Comparison of ENCODE assay signal across 11 mouse cellular contexts in genomic region chr6:125352811-125353210, GRCm38 (mm10). TPM values are rescaled to one million over a fixed set of nuclear protein-coding genes. Genes with fewer than 3 reads are reported as not detected.
DNase-seq lines count a peak whose midpoint lies in the region; ATAC-seq and TF ChIP-seq lines count a peak whose summit lies in the region.
"Had no signal": no experiment of that assay in that cellular context is flagged by ENCODE, and none has a peak within 500 bp of the region (broad histone marks: within the 10 kb centered on the region; RNA-seq: fewer than 3 reads in every experiment).

No protein-coding gene starts in this region.

- peaks cover 9% of the 10 kb centered on the region for H3K36me3 ChIP-seq in heart, embryonic 10.5 days
- peaks cover 19% of the 10 kb centered on the region for H3K36me3 ChIP-seq in intestine, postnatal 0 days (ENCODE audit: control insufficient read depth, insufficient read depth)

- 0 out of 2 replicates have a peak overlapping the region, but pooled peaks have one; percentile 17 for H3K27ac ChIP-seq in heart, embryonic 10.5 days
- H3K27ac ChIP-seq in intestine, postnatal 0 days (ENCODE audit: low read depth, low read length) = no peak overlapping the region

- no peaks in the 10 kb centered on the region for H3K9me3 ChIP-seq in heart, embryonic 10.5 days
- no peaks in the 10 kb centered on the region for H3K9me3 ChIP-seq in intestine, postnatal 0 days (ENCODE audit: control insufficient read depth)

- intact Hi-C loops in heart, postnatal 10 days (cut with DNase I) = loop anchor here (5.0 kb wide), 1 partner anchor 206 kb away; the partner anchor contains the start of gene Iffo1

- H3K27me3 ChIP-seq in heart, embryonic 10.5 days (ENCODE audit: insufficient read depth, poor library complexity, severe bottlenecking) = peaks cover 21% of the 10 kb centered on the region
- H3K27me3 ChIP-seq in intestine, postnatal 0 days (replicated peaks; ENCODE audit: control insufficient read depth, insufficient read depth, low read length) = no peaks in the 10 kb centered on the region

- H3K4me2 ChIP-seq in intestine, postnatal 0 days (replicated peaks; ENCODE audit: low read depth) = peak overlapping the region; percentile 81

- peaks cover 79% of the 10 kb centered on the region for H3K4me1 ChIP-seq in heart, embryonic 10.5 days
- H3K4me1 ChIP-seq in lung, adult 2 months (ENCODE audit: control insufficient read depth, insufficient read depth, low read length) = peaks cover 57% of the 10 kb centered on the region
- peaks cover 19% of the 10 kb centered on the region for H3K4me1 ChIP-seq in intestine, postnatal 0 days (replicated peaks; ENCODE audit: control insufficient read depth, insufficient read depth, low read length)

- 52% methylated on average over 4 of the region's 4 CpGs for WGBS in heart, embryonic 10.5 days
- WGBS in lung, adult 2 months = 30% methylated on average over 4 of the region's 4 CpGs
- WGBS in intestine, postnatal 0 days = 50% methylated on average over 4 of the region's 4 CpGs

- H3K9ac ChIP-seq in intestine, postnatal 0 days (ENCODE audit: low read depth, low read length) = no peak overlapping the region
- H3K9ac ChIP-seq: forebrain, postnatal 0 days had no signal

- H3K4me3 ChIP-seq in heart, embryonic 10.5 days = no peak overlapping the region; the same call in 1 of the 2 replicates
- no peak overlapping the region for H3K4me3 ChIP-seq in lung, adult 2 months (replicated peaks; ENCODE audit: extremely low read depth, low read depth, low read length)
- H3K4me3 ChIP-seq in intestine, postnatal 0 days (ENCODE audit: low read depth, low read length) = no peak overlapping the region

- ATAC-seq in intestine, postnatal 0 days = no peak
- ATAC-seq: forebrain, postnatal 0 days had no signal

- TF ChIP-seq CTCF in lung, adult 2 months (IDR thresholded peaks at IDR 0.05; ENCODE audit: insufficient read depth, low read length) = no peak
- no peak for TF ChIP-seq CTCF in intestine, postnatal 0 days (IDR thresholded peaks at IDR 0.05; ENCODE audit: low read depth)

- no peak for DNase-seq in heart, embryonic 10.5 days (ENCODE audit: low spot score)
- no peak for DNase-seq in heart, postnatal 10 days
- DNase-seq in lung, adult 2 months = no peak
- DNase-seq in lung, adult 18-20 months = no peak
- peak; percentile 49 to 51 for DNase-seq in thymus, postnatal 10 days (ENCODE audit: low spot score in 2 of 2)
- DNase-seq in cerebellum, adult 8-10 months = no peak
- no peak for DNase-seq in yolk sac, embryonic 10.5 days (ENCODE audit: low spot score)
- DNase-seq: forebrain, postnatal 0 days; layer of hippocampus, adult 9-11 months; lung, postnatal 4 days had no signal

- 0 out of 2 replicates have a peak, but pooled peaks have one; percentile 6 for TF ChIP-seq POLR2A in lung, adult 2 months (IDR thresholded peaks at IDR 0.05; ENCODE audit: borderline replicate concordance, extremely low read depth, low read depth, low read length)

RNA-seq across cellular contexts. Expression of gene Tnfrsf1a, which starts 3.6 kb away (rescaled TPM):
- polyA plus RNA-seq in heart, embryonic 10.5 days (2016; fragmentation: Nextera tagmentation; extraction: Ambion mirVana) = 33.6 and 35.3 TPM in 2 replicates
- total RNA-seq in heart, postnatal 10 days (2021) = 10 to 100 TPM; 73.7 to 77.8 TPM
- polyA plus RNA-seq in lung, adult 2 months (2012; rRNA removed) = 186 and 200 TPM in 2 replicates
- 108 and 109 TPM in 2 replicates for polyA plus RNA-seq in intestine, postnatal 0 days (2015; fragmentation: Nextera tagmentation; extraction: Ambion mirVana)

RNA-seq across cellular contexts. Expression of gene Plekhg6, which starts 27.8 kb away (rescaled TPM):
- 0.20 TPM in 1 of 2 replicates, not detected in the other for polyA plus RNA-seq in heart, embryonic 10.5 days (2016; fragmentation: Nextera tagmentation; extraction: Ambion mirVana)
- not detected for total RNA-seq in heart, postnatal 10 days (2021)
- 1.3 and 2.6 TPM in 2 replicates for polyA plus RNA-seq in lung, adult 2 months (2012; rRNA removed)
- 31.4 and 37.0 TPM in 2 replicates for polyA plus RNA-seq in intestine, postnatal 0 days (2015; fragmentation: Nextera tagmentation; extraction: Ambion mirVana)

RNA-seq across cellular contexts. Expression of gene Scnn1a, which starts 32.4 kb away (rescaled TPM):
- polyA plus RNA-seq in heart, embryonic 10.5 days (2016; fragmentation: Nextera tagmentation; extraction: Ambion mirVana) = 0.65 and 0.98 TPM in 2 replicates
- total RNA-seq in heart, postnatal 10 days (2021) = under 1 TPM; 0.97 to 0.98 TPM
- 245 and 249 TPM in 2 replicates for polyA plus RNA-seq in lung, adult 2 months (2012; rRNA removed)
- polyA plus RNA-seq in intestine, postnatal 0 days (2015; fragmentation: Nextera tagmentation; extraction: Ambion mirVana) = 16.9 and 19.0 TPM in 2 replicates

RNA-seq across cellular contexts. Expression of gene Ltbr, which starts 39.1 kb away (rescaled TPM):
- 37.8 and 40.4 TPM in 2 replicates for polyA plus RNA-seq in heart, embryonic 10.5 days (2016; fragmentation: Nextera tagmentation; extraction: Ambion mirVana)
- 10 to 100 TPM; 42.8 to 49.4 TPM for total RNA-seq in heart, postnatal 10 days (2021)
- 107 and 116 TPM in 2 replicates for polyA plus RNA-seq in lung, adult 2 months (2012; rRNA removed)
- 104 and 110 TPM in 2 replicates for polyA plus RNA-seq in intestine, postnatal 0 days (2015; fragmentation: Nextera tagmentation; extraction: Ambion mirVana)

Comparison
In these comparisons a context has a peak if more than half of its experiments do, and no peak if none do; other contexts are left out.
1. DNase-seq: peak in thymus, postnatal 10 days (2 of 2); none in heart, embryonic 10.5 days (single experiment), heart, postnatal 10 days (0 of 2), lung, adult 2 months (single experiment), lung, adult 18-20 months (0 of 2), cerebellum, adult 8-10 months (single experiment) and yolk sac, embryonic 10.5 days (single experiment).
2. RNA of gene Scnn1a, which starts 32.4 kb away (polyA plus RNA-seq): 245 to 249 TPM in lung, adult 2 months; 16.9 to 19.0 TPM in intestine, postnatal 0 days and 0.65 to 0.98 TPM in heart, embryonic 10.5 days; every median in the first group is over 10 times any median in the second.